In the genomic region with DNA sequence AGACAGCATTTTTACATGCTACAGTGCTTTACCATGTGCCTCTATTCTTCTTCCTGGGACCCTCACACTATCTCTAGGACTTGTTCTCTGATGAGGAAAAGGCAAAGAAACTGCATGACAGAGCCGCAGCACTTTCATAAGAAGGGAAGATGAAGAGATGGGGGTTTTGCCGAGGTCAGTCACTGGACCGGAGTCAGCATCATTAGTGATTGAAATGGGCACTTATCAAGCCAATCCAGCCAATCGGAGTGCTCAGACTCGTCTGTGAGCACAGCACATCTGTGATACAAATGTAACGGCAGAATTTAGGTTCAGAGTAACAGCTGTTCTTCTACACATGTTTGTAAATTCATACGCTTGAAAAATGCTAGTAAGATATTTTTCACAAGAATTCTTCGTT, we compare ENCODE assay signal across 10 mouse cellular contexts.
DNase-seq lines count a peak whose midpoint lies in the region; ATAC-seq and TF ChIP-seq lines count a peak whose summit lies in the region.
"Had no signal": no experiment of that assay in that cellular context is flagged by ENCODE, and none has a peak within 500 bp of the region (broad histone marks: within the 10 kb centered on the region; RNA-seq: fewer than 3 reads in every experiment).

No protein-coding gene starts in this region.

- no peak for DNase-seq in layer of hippocampus, adult 2 months (ENCODE audit: low spot score in 2 of 2)
- DNase-seq in layer of hippocampus, postnatal 36 days: no peak
- DNase-seq in retina, embryonic 14.5 days (ENCODE audit: low spot score): peak; percentile 56
- DNase-seq in frontal cortex, postnatal 25 days (ENCODE audit: low spot score in 2 of 2): no peak
- no peak for DNase-seq in ovary, postnatal 36 days (ENCODE audit: low spot score)
- DNase-seq in cerebellum, adult 9-11 months: no peak
- DNase-seq: thymus, postnatal 36 days had no signal

- 53% methylated on average over 8 of the region's 8 CpGs for WGBS in forebrain, embryonic 12.5 days
- 57% methylated on average over 8 of the region's 8 CpGs for WGBS in intestine, embryonic 16.5 days

- H3K4me3 ChIP-seq in layer of hippocampus, adult 2 months: no peak overlapping the region; the same call in 1 of the 2 replicates
- no peak overlapping the region for H3K4me3 ChIP-seq in forebrain, embryonic 12.5 days (replicated peaks)
- H3K4me3 ChIP-seq in intestine, embryonic 16.5 days (ENCODE audit: low read length): no peak overlapping the region

- no peak overlapping the region for H3K9ac ChIP-seq in forebrain, embryonic 12.5 days
- no peak overlapping the region for H3K9ac ChIP-seq in intestine, embryonic 16.5 days (ENCODE audit: low read depth, low read length)

- TF ChIP-seq CTCF in layer of hippocampus, adult 2 months (conservative IDR thresholded peaks at IDR 0.05): no peak

- ATAC-seq in forebrain, embryonic 12.5 days (ENCODE audit: low FRiP score): no peak
- ATAC-seq in intestine, embryonic 16.5 days: no peak

- H3K4me1 ChIP-seq in forebrain, embryonic 12.5 days: peaks cover 59% of the 10 kb centered on the region
- H3K4me1 ChIP-seq in intestine, embryonic 16.5 days (ENCODE audit: control insufficient read depth, insufficient read depth, low read length): peaks cover 16% of the 10 kb centered on the region

- no peaks in the 10 kb centered on the region for H3K36me3 ChIP-seq in forebrain, embryonic 12.5 days (replicated peaks)
- no peaks in the 10 kb centered on the region for H3K36me3 ChIP-seq in intestine, embryonic 16.5 days (ENCODE audit: control insufficient read depth, insufficient read depth, low read length)

- H3K27ac ChIP-seq in layer of hippocampus, adult 2 months: peak overlapping the region; percentile 87
- H3K27ac ChIP-seq in forebrain, embryonic 12.5 days: peak overlapping the region; percentile 89
- H3K27ac ChIP-seq in intestine, embryonic 16.5 days (ENCODE audit: low read length): 0 out of 2 replicates have a peak overlapping the region, but pooled peaks have one; percentile 25
- H3K27ac ChIP-seq: macrophage had no signal

- no peaks in the 10 kb centered on the region for H3K27me3 ChIP-seq in forebrain, embryonic 12.5 days
- no peaks in the 10 kb centered on the region for H3K27me3 ChIP-seq in intestine, embryonic 16.5 days (replicated peaks; ENCODE audit: control insufficient read depth, insufficient read depth, low read length)

- H3K9me3 ChIP-seq in forebrain, embryonic 12.5 days: no peaks in the 10 kb centered on the region
- H3K9me3 ChIP-seq in intestine, embryonic 16.5 days (ENCODE audit: control insufficient read depth, low read length): no peaks in the 10 kb centered on the region

- H3K4me2 ChIP-seq in forebrain, embryonic 12.5 days: peak overlapping the region; percentile 47
- peak overlapping the region; percentile 34; the same call in 1 of the 2 replicates for H3K4me2 ChIP-seq in intestine, embryonic 16.5 days (ENCODE audit: low read depth, low read length)

Comparison
In these comparisons a context has a peak if more than half of its experiments do, and no peak if none do; other contexts are left out.
1. H3K27ac ChIP-seq: peak in every context shown above with its lines; median percentile 89 in forebrain, embryonic 12.5 days; 87 in layer of hippocampus, adult 2 months; 25 in intestine, embryonic 16.5 days.